Mouse (Mus musculus) lung, postnatal 0 days (tissue): Measurements from ENCODE around the gene Acot6.

Experiments
- CTCF ChIP-seq: IDR thresholded peaks from 2 replicates; pipeline ENCODE4 v1.5.1; 2016; ENCODE audit warnings: antibody characterized with exemption, mild to moderate bottlenecking
- EP300 ChIP-seq: IDR thresholded peaks from 2 replicates; pipeline ENCODE4 v1.6.1; 2016; ENCODE audit warnings: antibody characterized with exemption, mild to moderate bottlenecking, control low read depth

DNA sequence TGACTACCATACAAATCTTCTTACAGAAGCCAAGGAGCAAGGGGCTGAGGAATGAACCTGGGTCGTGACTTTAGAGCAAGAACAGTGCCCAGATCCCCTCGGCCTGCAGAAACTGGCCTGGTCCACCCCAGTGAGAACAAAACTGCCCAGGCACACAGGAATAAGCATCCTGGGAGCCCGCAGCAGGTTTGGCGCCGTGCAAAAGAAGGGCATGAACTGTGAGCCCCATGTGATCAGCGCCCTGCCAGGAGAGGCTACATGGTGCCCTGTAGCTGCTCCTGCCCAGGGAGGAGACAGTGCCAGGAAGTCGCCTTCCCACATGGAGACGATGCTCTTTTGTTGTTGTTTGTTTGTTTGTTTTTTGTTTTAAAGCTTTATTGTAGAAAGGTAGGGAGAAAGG, 35.8 kb upstream of the Acot6 start:
- no peak for TF ChIP-seq EP300
- TF ChIP-seq CTCF = no peak
